Mouse (Mus musculus) bone marrow macrophage, adult 2 months (primary cell): Measurements from ENCODE around the gene Dlx3.

Source experiments
- CTCF ChIP-seq: IDR thresholded peaks from 2 replicates; pipeline ENCODE4 v1.5.1; 2012; ENCODE audit warnings: low read depth, mild to moderate bottlenecking, low read length, moderate library complexity
- POLR2A ChIP-seq: IDR thresholded peaks from 2 replicates; pipeline ENCODE4 v1.6.1; 2012; ENCODE audit warnings: mild to moderate bottlenecking, low read depth, low read length, borderline replicate concordance

GRCm38 (mm10) chr11:95157872-95158271 lies 38.0 kb downstream of the Dlx3 start:
- TF ChIP-seq POLR2A (no peak), CTCF (no peak)
